In the genomic region with DNA sequence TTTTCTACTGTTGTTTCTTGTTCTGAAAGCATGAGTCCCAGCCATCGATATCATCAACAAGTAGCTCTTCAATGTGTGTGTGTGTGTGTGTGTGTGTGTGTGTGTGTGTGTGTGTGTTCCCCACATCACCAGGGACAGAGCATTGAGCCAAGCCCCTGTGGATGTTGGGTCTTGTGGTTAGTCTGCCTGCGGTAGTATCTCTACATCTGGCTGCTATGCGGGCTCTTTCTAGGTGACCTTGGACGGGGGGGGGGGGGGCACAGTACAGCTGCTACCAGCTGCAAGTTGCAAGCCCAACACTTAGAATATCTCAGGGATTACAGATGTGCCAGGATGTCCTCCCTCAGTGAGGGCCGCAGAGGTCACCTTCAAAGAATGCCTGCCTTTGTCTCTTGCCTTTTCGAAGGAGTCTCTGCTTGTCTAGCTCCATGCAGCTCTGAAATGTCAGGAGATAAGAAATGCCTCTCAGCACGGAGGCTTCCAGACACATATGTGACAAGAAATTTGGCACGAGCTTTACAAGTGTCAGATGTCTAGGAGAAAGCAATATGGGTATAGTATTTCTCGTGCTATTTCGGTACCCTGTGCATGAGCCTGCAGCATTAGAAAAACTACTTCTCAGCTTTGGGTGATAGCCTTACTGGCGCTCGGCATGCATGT, we compare ENCODE assay signal across 13 mouse cellular contexts.
DNase-seq lines count a peak whose midpoint lies in the region; ATAC-seq lines count a peak whose summit lies in the region.
"Had no signal": no experiment of that assay in that cellular context is flagged by ENCODE, and none has a peak within 500 bp of the region (broad histone marks: within the 10 kb centered on the region; RNA-seq: fewer than 3 reads in every experiment).

No protein-coding gene starts in this region.

- no peaks in the 10 kb centered on the region for H3K36me3 ChIP-seq in embryonic facial prominence, embryonic 14.5 days (ENCODE audit: control insufficient read depth, insufficient read depth, low read length)
- no peaks in the 10 kb centered on the region for H3K36me3 ChIP-seq in embryonic facial prominence, embryonic 10.5 days (replicated peaks)
- no peaks in the 10 kb centered on the region for H3K36me3 ChIP-seq in heart, embryonic 13.5 days
- no peaks in the 10 kb centered on the region for H3K36me3 ChIP-seq in liver, embryonic 12.5 days
- H3K36me3 ChIP-seq in forebrain, embryonic 16.5 days (ENCODE audit: control insufficient read depth, insufficient read depth) = no peaks in the 10 kb centered on the region
- H3K36me3 ChIP-seq: embryonic facial prominence, embryonic 12.5 days; midbrain, embryonic 10.5 days had no signal

- 0 out of 2 replicates have a peak, but pooled peaks have one; percentile 22 for ATAC-seq in embryonic facial prominence, embryonic 14.5 days (ENCODE audit: low read depth)
- no peak for ATAC-seq in heart, embryonic 13.5 days (ENCODE audit: extremely low read depth, insufficient number of reproducible peaks, low FRiP score, low TSS enrichment)
- no peak for ATAC-seq in liver, embryonic 12.5 days
- ATAC-seq in forebrain, embryonic 16.5 days = peak; percentile 83

- H3K9ac ChIP-seq in embryonic facial prominence, embryonic 14.5 days (ENCODE audit: low read depth, low read length) = no peak overlapping the region
- no peak overlapping the region for H3K9ac ChIP-seq in heart, embryonic 13.5 days
- no peak overlapping the region for H3K9ac ChIP-seq in liver, embryonic 12.5 days
- no peak overlapping the region for H3K9ac ChIP-seq in forebrain, embryonic 16.5 days (replicated peaks; ENCODE audit: low read depth, low read length)
- H3K9ac ChIP-seq: embryonic facial prominence, embryonic 12.5 days had no signal

- H3K9me3 ChIP-seq in embryonic facial prominence, embryonic 14.5 days (ENCODE audit: control insufficient read depth, low read length) = no peaks in the 10 kb centered on the region
- H3K9me3 ChIP-seq in embryonic facial prominence, embryonic 10.5 days = no peaks in the 10 kb centered on the region
- H3K9me3 ChIP-seq in heart, embryonic 13.5 days = no peaks in the 10 kb centered on the region
- no peaks in the 10 kb centered on the region for H3K9me3 ChIP-seq in liver, embryonic 12.5 days (replicated peaks)
- no peaks in the 10 kb centered on the region for H3K9me3 ChIP-seq in forebrain, embryonic 16.5 days (ENCODE audit: control insufficient read depth, low read length)
- H3K9me3 ChIP-seq: embryonic facial prominence, embryonic 12.5 days; midbrain, embryonic 10.5 days had no signal

- peak; percentile 25 for DNase-seq in embryonic facial prominence, embryonic 14.5 days (ENCODE audit: low spot score)
- DNase-seq in embryonic facial prominence, embryonic 10.5 days (ENCODE audit: low spot score) = no peak
- DNase-seq in heart, postnatal 36 days = no peak
- no peak for DNase-seq in liver
- no peak for DNase-seq in cerebellum, adult 8-10 months
- DNase-seq: adrenal gland, postnatal 10 days; cerebellum, postnatal 36 days; lung, adult 18-20 months had no signal

- 46% methylated on average over 11 of the region's 12 CpGs for WGBS in embryonic facial prominence, embryonic 14.5 days
- WGBS in embryonic facial prominence, embryonic 10.5 days = 55% methylated on average over 12 of the region's 12 CpGs
- WGBS in heart, embryonic 13.5 days = 25% methylated on average over 12 of the region's 12 CpGs
- WGBS in liver, embryonic 12.5 days (ENCODE audit: insufficient replicate concordance) = 54% methylated on average over 12 of the region's 12 CpGs
- 77% methylated on average over 12 of the region's 12 CpGs for WGBS in forebrain, embryonic 16.5 days

- H3K27me3 ChIP-seq in embryonic facial prominence, embryonic 14.5 days (replicated peaks; ENCODE audit: control insufficient read depth, insufficient read depth, low read length) = no peaks in the 10 kb centered on the region
- H3K27me3 ChIP-seq in embryonic facial prominence, embryonic 10.5 days (replicated peaks; ENCODE audit: low read depth, poor library complexity, severe bottlenecking) = no peaks in the 10 kb centered on the region
- no peaks in the 10 kb centered on the region for H3K27me3 ChIP-seq in heart, embryonic 13.5 days (replicated peaks)
- no peaks in the 10 kb centered on the region for H3K27me3 ChIP-seq in liver, embryonic 12.5 days (replicated peaks)
- no peaks in the 10 kb centered on the region for H3K27me3 ChIP-seq in forebrain, embryonic 16.5 days (replicated peaks; ENCODE audit: control insufficient read depth, insufficient read depth, low read length)
- H3K27me3 ChIP-seq: embryonic facial prominence, embryonic 12.5 days had no signal

- H3K4me1 ChIP-seq in embryonic facial prominence, embryonic 14.5 days (ENCODE audit: control insufficient read depth, insufficient read depth, low read length) = peaks cover 5% of the 10 kb centered on the region; the same call in 1 of the 2 replicates
- peaks cover 5% of the 10 kb centered on the region; the same call in 1 of the 2 replicates for H3K4me1 ChIP-seq in embryonic facial prominence, embryonic 10.5 days
- H3K4me1 ChIP-seq in heart, embryonic 13.5 days = peaks cover 31% of the 10 kb centered on the region
- peaks cover 56% of the 10 kb centered on the region for H3K4me1 ChIP-seq in liver, embryonic 12.5 days
- H3K4me1 ChIP-seq in forebrain, embryonic 16.5 days (replicated peaks; ENCODE audit: control insufficient read depth, insufficient read depth, low read length) = no peaks in the 10 kb centered on the region
- H3K4me1 ChIP-seq: embryonic facial prominence, embryonic 12.5 days; midbrain, embryonic 10.5 days had no signal

- intact Hi-C loops in heart, postnatal 36 days (cut with DNase I) = no loop called here

- H3K4me2 ChIP-seq in embryonic facial prominence, embryonic 14.5 days (ENCODE audit: low read depth, low read length) = no peak overlapping the region
- peak overlapping the region; percentile 1; the same call in 1 of the 2 replicates for H3K4me2 ChIP-seq in heart, embryonic 13.5 days
- H3K4me2 ChIP-seq in liver, embryonic 12.5 days = no peak overlapping the region
- no peak overlapping the region for H3K4me2 ChIP-seq in forebrain, embryonic 16.5 days (ENCODE audit: low read length)
- H3K4me2 ChIP-seq: embryonic facial prominence, embryonic 12.5 days had no signal

- no peak overlapping the region for H3K4me3 ChIP-seq in embryonic facial prominence, embryonic 14.5 days (ENCODE audit: low read depth, low read length)
- no peak overlapping the region for H3K4me3 ChIP-seq in embryonic facial prominence, embryonic 10.5 days
- H3K4me3 ChIP-seq in heart, embryonic 13.5 days = no peak overlapping the region
- H3K4me3 ChIP-seq in liver, embryonic 12.5 days = no peak overlapping the region
- no peak overlapping the region for H3K4me3 ChIP-seq in forebrain, embryonic 16.5 days (replicated peaks; ENCODE audit: low read length)
- H3K4me3 ChIP-seq: embryonic facial prominence, embryonic 12.5 days; midbrain, embryonic 10.5 days had no signal

- no peak overlapping the region for H3K27ac ChIP-seq in embryonic facial prominence, embryonic 14.5 days (replicated peaks; ENCODE audit: low read depth, low read length)
- no peak overlapping the region for H3K27ac ChIP-seq in embryonic facial prominence, embryonic 10.5 days (replicated peaks)
- H3K27ac ChIP-seq in heart, embryonic 13.5 days (replicated peaks) = peak overlapping the region; percentile 79
- peak overlapping the region; percentile 64; the same call in 1 of the 2 replicates for H3K27ac ChIP-seq in liver, embryonic 12.5 days
- H3K27ac ChIP-seq in forebrain, embryonic 16.5 days (ENCODE audit: low read length) = peak overlapping the region; percentile 11; the same call in 1 of the 2 replicates
- H3K27ac ChIP-seq: embryonic facial prominence, embryonic 12.5 days; midbrain, embryonic 10.5 days had no signal

Comparison
In these comparisons a context has a peak if more than half of its experiments do, and no peak if none do; other contexts are left out.
1. ATAC-seq: peak in embryonic facial prominence, embryonic 14.5 days (single experiment) and forebrain, embryonic 16.5 days (single experiment); none in heart, embryonic 13.5 days (single experiment) and liver, embryonic 12.5 days (single experiment).
2. H3K27ac ChIP-seq: peak in heart, embryonic 13.5 days (single experiment), liver, embryonic 12.5 days (single experiment) and forebrain, embryonic 16.5 days (single experiment); none in embryonic facial prominence, embryonic 14.5 days (single experiment) and embryonic facial prominence, embryonic 10.5 days (single experiment).